Mouse (Mus musculus): ENCODE measurements around the gene Ralgapa1. TPM values are rescaled to one million over a fixed set of nuclear protein-coding genes. Genes with fewer than 3 reads are reported as not detected.

The Ralgapa1 gene
- total and polyA plus RNA-seq, 3 experiments = 14.1 to 111 (median 29.7) TPM

- Histone ChIP-seq H3K27ac (ENCODE audit: control insufficient read depth, low read depth, low read length) (no peak overlapping the region), H3K4me3 (ENCODE audit: control insufficient read depth in 1 of 2, insufficient read depth in 1 of 2, low read depth in 2 of 2, low read length in 2 of 2) (no peak overlapping the region), H3K9me3 (replicated peaks; ENCODE audit: insufficient read depth, low read length) (no peaks in the 10 kb centered on the region), H3K27me3 (ENCODE audit: control insufficient read depth in 1 of 2, insufficient read depth in 2 of 2, low read length in 2 of 2) (peaks cover 1 to 3% of the 10 kb centered on the region in 2 experiments; a peak in 1 of 4 replicates), H3K4me1 (ENCODE audit: control insufficient read depth in 1 of 2, insufficient read depth in 2 of 2, low read length in 2 of 2) (peaks cover 0 to 11% of the 10 kb centered on the region in 2 experiments; a peak in 2 of 4 replicates), H3K79me2 (ENCODE audit: control insufficient read depth, insufficient read depth, low read length, poor library complexity) (no peaks in the 10 kb centered on the region), H3K36me3 (ENCODE audit: control insufficient read depth in 1 of 2, insufficient read depth in 2 of 2, low read length in 2 of 2) (peaks cover 0 to 5% of the 10 kb centered on the region in 2 experiments; a peak in 1 of 4 replicates), H3K9ac (ENCODE audit: control insufficient read depth, low read depth, low read length, poor library complexity, severe bottlenecking) (no peak overlapping the region)
- no peak for DNase-seq (ENCODE audit: low read depth, low spot score)
- TF ChIP-seq MEF2A (IDR thresholded peaks at IDR 0.05; ENCODE audit: extremely low read depth, insufficient replicate concordance, low read depth, low read length, poor library complexity, severe bottlenecking) (no peak), TBP (IDR thresholded peaks at IDR 0.05; ENCODE audit: low read depth, low read length) (no peak), POLR2AphosphoS2 (IDR thresholded peaks at IDR 0.05; ENCODE audit: low read length) (no peak)
These were observed 254.1 kb downstream of the Ralgapa1 start for GRCm38 (mm10) chr12:55566837-55567236.

- Histone ChIP-seq H3K27me3 (ENCODE audit: control insufficient read depth in 1 of 2, insufficient read depth in 2 of 2, low read length in 2 of 2) (peaks cover 1 to 3% of the 10 kb centered on the region in 2 experiments; a peak in 1 of 4 replicates), H3K4me1 (ENCODE audit: control insufficient read depth in 1 of 2, insufficient read depth in 2 of 2, low read length in 2 of 2) (peaks cover 0 to 12% of the 10 kb centered on the region in 2 experiments; a peak in 2 of 4 replicates), H3K36me3 (ENCODE audit: control insufficient read depth in 1 of 2, insufficient read depth in 2 of 2, low read length in 2 of 2) (peaks cover 0 to 5% of the 10 kb centered on the region in 2 experiments; a peak in 1 of 4 replicates), H3K9ac (ENCODE audit: control insufficient read depth, low read depth, low read length, poor library complexity, severe bottlenecking) (no peak overlapping the region), H3K27ac (ENCODE audit: control insufficient read depth, low read depth, low read length) (no peak overlapping the region), H3K9me3 (replicated peaks; ENCODE audit: insufficient read depth, low read length) (no peaks in the 10 kb centered on the region), H3K79me2 (ENCODE audit: control insufficient read depth, insufficient read depth, low read length, poor library complexity) (no peaks in the 10 kb centered on the region), H3K4me3 (ENCODE audit: control insufficient read depth in 1 of 2, insufficient read depth in 1 of 2, low read depth in 2 of 2, low read length in 2 of 2) (no peak overlapping the region)
- TF ChIP-seq CTCF (IDR thresholded peaks at IDR 0.05 in 2 of 3, conservative IDR thresholded peaks at IDR 0.05 in 1 of 3; ENCODE audit: control insufficient read depth in 1 of 3, insufficient read depth in 1 of 3, low read depth in 2 of 3, low read length in 3 of 3, poor library complexity in 1 of 3, severe bottlenecking in 1 of 3) = peak in 2 of 3 experiments; percentile 16 to 23; a peak in 2 of 6 replicates
- no peak for TF ChIP-seq USF2 (IDR thresholded peaks at IDR 0.05; ENCODE audit: borderline replicate concordance in 1 of 2, insufficient read depth in 1 of 2, low read depth in 1 of 2, low read length in 2 of 2)
- no peak for DNase-seq (ENCODE audit: low read depth, low spot score)
These were observed 255.1 kb downstream of the Ralgapa1 start for GRCm38 (mm10) chr12:55565867-55566266.

GRCm38 (mm10) chr12:55565206-55565605 lies 255.8 kb downstream of the Ralgapa1 start, which contains the start of gene Aldoart2:
TSS of gene Aldoart2 (plus strand) at chr12:55565239.
- H3K4me3 ChIP-seq (ENCODE audit: control insufficient read depth in 1 of 2, insufficient read depth in 1 of 2, low read depth in 2 of 2, low read length in 2 of 2) = no peak within 1 kb of the TSS
- no peaks in the 10 kb centered on the region for H3K79me2 ChIP-seq (ENCODE audit: control insufficient read depth, insufficient read depth, low read length, poor library complexity)
- no peak within 1 kb of the TSS for H3K9ac ChIP-seq (ENCODE audit: control insufficient read depth, low read depth, low read length, poor library complexity, severe bottlenecking)
- peaks cover 0 to 13% of the 10 kb centered on the region in 2 experiments; a peak in 2 of 4 replicates for H3K4me1 ChIP-seq (ENCODE audit: control insufficient read depth in 1 of 2, insufficient read depth in 2 of 2, low read length in 2 of 2)
- no peaks in the 10 kb centered on the region for H3K9me3 ChIP-seq (replicated peaks; ENCODE audit: insufficient read depth, low read length)
- H3K27ac ChIP-seq (ENCODE audit: control insufficient read depth, low read depth, low read length) = no peak within 1 kb of the TSS
- no peak for DNase-seq (ENCODE audit: low read depth, low spot score)
- H3K27me3 ChIP-seq (ENCODE audit: control insufficient read depth in 1 of 2, insufficient read depth in 2 of 2, low read length in 2 of 2) = peaks cover 1 to 3% of the 10 kb centered on the region in 2 experiments; a peak in 1 of 4 replicates
- TF ChIP-seq MYB (IDR thresholded peaks at IDR 0.05; ENCODE audit: low read depth, low read length) (no peak), GATA1 (IDR thresholded peaks at IDR 0.05; ENCODE audit: low read depth, low read length) (no peak), MEF2A (IDR thresholded peaks at IDR 0.05; ENCODE audit: extremely low read depth, insufficient replicate concordance, low read depth, low read length, poor library complexity, severe bottlenecking) (no peak), USF2 (IDR thresholded peaks at IDR 0.05; ENCODE audit: borderline replicate concordance in 1 of 2, insufficient read depth in 1 of 2, low read depth in 1 of 2, low read length in 2 of 2) (no peak), MYC (IDR thresholded peaks at IDR 0.05; ENCODE audit: low read depth, low read length) (no peak), TCF12 (IDR thresholded peaks at IDR 0.05; ENCODE audit: low read depth, low read length) (no peak), ZNF384 (IDR thresholded peaks at IDR 0.05; ENCODE audit: low read depth, low read length) (no peak), SIN3A (IDR thresholded peaks at IDR 0.05; ENCODE audit: low read length) (no peak), POLR2AphosphoS2 (IDR thresholded peaks at IDR 0.05; ENCODE audit: low read length) (no peak), ZC3H11A (IDR thresholded peaks at IDR 0.05; ENCODE audit: low read depth, low read length) (no peak), POLR2AphosphoS5 (IDR thresholded peaks at IDR 0.05; ENCODE audit: borderline replicate concordance, low read depth, low read length) (no peak), USF1 (IDR thresholded peaks at IDR 0.05; ENCODE audit: low read depth, low read length) (no peak), NELFE (IDR thresholded peaks at IDR 0.05; ENCODE audit: low read depth, low read length) (no peak), CHD1 (IDR thresholded peaks at IDR 0.05; ENCODE audit: low read depth, low read length) (no peak), CHD2 (IDR thresholded peaks at IDR 0.05; ENCODE audit: low read length) (no peak)
- H3K36me3 ChIP-seq (ENCODE audit: control insufficient read depth in 1 of 2, insufficient read depth in 2 of 2, low read length in 2 of 2) = peaks cover 0 to 7% of the 10 kb centered on the region in 2 experiments; a peak in 1 of 4 replicates
